Mouse (Mus musculus): ENCODE measurements around the gene Sept9. TPM values are rescaled to one million over a fixed set of nuclear protein-coding genes. Genes with fewer than 3 reads are reported as not detected.

Gene Sept9
- polyA plus RNA-seq, 1 experiment from 2014 or later: 34.5 TPM

DNA sequence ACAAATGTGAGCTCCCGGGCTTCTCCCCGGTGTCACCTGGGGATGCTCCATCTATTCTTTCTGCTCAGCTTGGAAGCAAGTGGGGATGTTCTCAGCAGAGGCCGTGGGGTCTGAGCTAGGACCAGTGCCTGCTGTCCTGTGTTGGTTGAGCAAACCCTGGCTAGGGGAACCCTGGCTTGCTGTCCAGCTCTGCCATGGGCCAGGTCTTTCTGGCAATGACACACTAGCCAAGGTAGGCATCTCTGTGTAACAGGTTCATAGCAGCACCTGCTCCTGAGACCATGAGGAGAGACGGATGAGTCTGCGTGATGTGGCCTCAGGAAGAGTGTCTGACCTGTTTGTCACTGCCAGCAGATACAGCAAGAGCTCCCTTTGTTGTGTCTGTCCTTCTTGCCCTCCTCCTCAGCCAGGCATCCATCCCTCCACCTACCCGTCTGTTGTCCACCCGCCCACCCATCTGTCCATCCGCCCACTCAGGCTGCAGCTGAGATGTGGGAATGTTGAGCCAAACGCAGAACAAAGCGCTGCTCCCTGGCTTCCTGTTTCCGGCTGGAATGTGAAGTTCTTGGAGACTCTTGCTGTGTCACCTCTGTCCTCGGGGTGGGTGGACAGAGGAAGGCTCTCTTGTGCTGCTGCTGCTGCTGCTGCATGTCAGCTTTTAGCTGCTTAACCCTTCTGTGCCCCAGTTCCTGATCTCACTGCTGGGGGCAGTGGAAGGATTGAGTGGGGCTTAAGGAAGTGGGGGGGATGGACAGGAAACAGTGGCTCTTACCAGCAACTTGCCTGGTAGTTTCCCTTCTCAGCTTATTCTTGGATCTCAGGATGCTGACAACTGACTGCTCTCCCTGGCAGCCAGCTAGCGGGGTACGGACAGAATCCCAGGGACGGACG, 117.2 kb downstream of the Sept9 start:
- no peaks in the 10 kb centered on the region for H3K9me3 ChIP-seq (ENCODE audit: low read length)
- H3K27ac ChIP-seq (ENCODE audit: low read depth): peak overlapping the region; percentile 92
- H3K4me3 ChIP-seq (ENCODE audit: low read depth, low read length): peak overlapping the region; percentile 17; the same call in 1 of the 2 replicates
- H3K4me2 ChIP-seq (ENCODE audit: low read depth, low read length): peak overlapping the region; percentile 65
- H3K36me3 ChIP-seq (replicated peaks; ENCODE audit: insufficient read depth, low read length): no peaks in the 10 kb centered on the region
- WGBS (ENCODE audit: insufficient replicate concordance): 47% methylated on average over 16 of the region's 16 CpGs
- peaks cover 63% of the 10 kb centered on the region for H3K4me1 ChIP-seq (ENCODE audit: insufficient read depth)
- ATAC-seq: peak; percentile 14; the same call in 1 of the 2 replicates
- peak overlapping the region; percentile 48 for H3K9ac ChIP-seq (replicated peaks)
- H3K27me3 ChIP-seq (ENCODE audit: insufficient read depth, low read length): no peaks in the 10 kb centered on the region
- TF ChIP-seq EP300 (IDR thresholded peaks at IDR 0.05; ENCODE audit: low read depth) (no peak), CTCF (IDR thresholded peaks at IDR 0.05; ENCODE audit: low read depth) (0 out of 2 replicates have a peak, but pooled peaks have one; percentile 13)
- no peak for DNase-seq

DNA sequence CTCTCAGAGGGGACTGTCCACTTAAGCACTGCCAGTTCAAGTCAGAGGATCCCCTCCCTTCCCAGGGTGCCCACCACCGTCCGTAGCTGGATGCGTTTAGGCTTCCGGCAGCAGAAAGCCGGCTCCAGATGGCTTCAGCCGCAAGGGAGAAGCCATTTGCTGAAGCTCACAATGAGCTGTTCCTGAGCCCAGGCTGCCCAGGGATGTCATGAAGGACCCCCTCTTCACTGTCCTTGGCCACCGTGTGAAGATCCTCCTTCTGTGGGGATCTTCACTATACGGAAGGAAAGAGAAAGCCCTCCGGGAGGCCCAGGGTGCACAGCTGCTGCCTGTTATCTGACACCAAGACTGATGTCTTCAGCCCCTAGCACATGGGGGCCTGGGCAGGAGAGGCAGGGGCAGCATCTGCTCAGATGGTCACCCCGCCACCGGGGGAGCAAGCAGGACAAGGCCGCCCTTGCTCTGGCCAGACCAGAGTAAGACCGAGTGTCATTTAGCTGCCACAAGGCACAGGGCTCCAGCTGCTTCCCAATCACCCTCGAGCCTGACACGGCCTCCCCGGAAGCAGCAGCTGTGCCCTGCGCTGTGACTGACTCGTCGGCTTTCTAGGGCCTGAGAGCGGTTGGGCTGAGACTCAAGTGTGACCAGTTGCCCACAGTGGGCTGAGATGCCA, 118.1 kb downstream of the Sept9 start:
- H3K27me3 ChIP-seq (ENCODE audit: insufficient read depth, low read length): no peaks in the 10 kb centered on the region
- H3K4me3 ChIP-seq (ENCODE audit: low read depth, low read length): peak overlapping the region; percentile 17
- no peaks in the 10 kb centered on the region for H3K36me3 ChIP-seq (replicated peaks; ENCODE audit: insufficient read depth, low read length)
- H3K27ac ChIP-seq (ENCODE audit: low read depth): peak overlapping the region; percentile 92
- no peaks in the 10 kb centered on the region for H3K9me3 ChIP-seq (ENCODE audit: low read length)
- peak overlapping the region; percentile 48 for H3K9ac ChIP-seq (replicated peaks)
- peak overlapping the region; percentile 65 for H3K4me2 ChIP-seq (ENCODE audit: low read depth, low read length)
- H3K4me1 ChIP-seq (ENCODE audit: insufficient read depth): peaks cover 66% of the 10 kb centered on the region
- TF ChIP-seq EP300 (IDR thresholded peaks at IDR 0.05; ENCODE audit: low read depth): no peak
- 20% methylated on average over 20 of the region's 20 CpGs for WGBS (ENCODE audit: insufficient replicate concordance)
- ATAC-seq (0 out of 2 replicates have a peak, but pooled peaks have one; percentile 6), DNase-seq (peak; percentile 56)

GRCm38 (mm10) chr11:117318202-117318601, 118.7 kb downstream of the Sept9 start:
- H3K27me3 ChIP-seq (ENCODE audit: insufficient read depth, low read length): no peaks in the 10 kb centered on the region
- WGBS (ENCODE audit: insufficient replicate concordance): 49% methylated on average over 3 of the region's 3 CpGs
- H3K4me1 ChIP-seq (ENCODE audit: insufficient read depth): peaks cover 72% of the 10 kb centered on the region
- 0 out of 2 replicates have a peak overlapping the region, but pooled peaks have one; percentile 65 for H3K4me2 ChIP-seq (ENCODE audit: low read depth, low read length)
- ATAC-seq (no peak), DNase-seq (no peak)
- H3K4me3 ChIP-seq (ENCODE audit: low read depth, low read length): no peak overlapping the region
- TF ChIP-seq CTCF (IDR thresholded peaks at IDR 0.05; ENCODE audit: low read depth) (peak; percentile 34), EP300 (IDR thresholded peaks at IDR 0.05; ENCODE audit: low read depth) (no peak)
- no peak overlapping the region for H3K9ac ChIP-seq (replicated peaks)
- H3K27ac ChIP-seq (ENCODE audit: low read depth): peak overlapping the region; percentile 92
- H3K36me3 ChIP-seq (replicated peaks; ENCODE audit: insufficient read depth, low read length): no peaks in the 10 kb centered on the region
- H3K9me3 ChIP-seq (ENCODE audit: low read length): no peaks in the 10 kb centered on the region

- no peaks in the 10 kb centered on the region for H3K9me3 ChIP-seq (ENCODE audit: low read length)
- 0 out of 2 replicates have a peak overlapping the region, but pooled peaks have one; percentile 9 for H3K4me2 ChIP-seq (ENCODE audit: low read depth, low read length)
- peaks cover 80% of the 10 kb centered on the region for H3K4me1 ChIP-seq (ENCODE audit: insufficient read depth)
- TF ChIP-seq CTCF (IDR thresholded peaks at IDR 0.05; ENCODE audit: low read depth) (no peak), EP300 (IDR thresholded peaks at IDR 0.05; ENCODE audit: low read depth) (no peak)
- H3K9ac ChIP-seq (replicated peaks): no peak overlapping the region
- ATAC-seq (peak; percentile 52), DNase-seq (peak; percentile 53)
- no peaks in the 10 kb centered on the region; the same call in 1 of the 2 replicates for H3K36me3 ChIP-seq (replicated peaks; ENCODE audit: insufficient read depth, low read length)
- H3K27ac ChIP-seq (ENCODE audit: low read depth): peak overlapping the region; percentile 92
- no peak overlapping the region for H3K4me3 ChIP-seq (ENCODE audit: low read depth, low read length)
- WGBS (ENCODE audit: insufficient replicate concordance): 33% methylated on average over 12 of the region's 12 CpGs
- H3K27me3 ChIP-seq (ENCODE audit: insufficient read depth, low read length): no peaks in the 10 kb centered on the region
These were observed 119.5 kb downstream of the Sept9 start for GRCm38 (mm10) chr11:117318731-117319542.

DNA sequence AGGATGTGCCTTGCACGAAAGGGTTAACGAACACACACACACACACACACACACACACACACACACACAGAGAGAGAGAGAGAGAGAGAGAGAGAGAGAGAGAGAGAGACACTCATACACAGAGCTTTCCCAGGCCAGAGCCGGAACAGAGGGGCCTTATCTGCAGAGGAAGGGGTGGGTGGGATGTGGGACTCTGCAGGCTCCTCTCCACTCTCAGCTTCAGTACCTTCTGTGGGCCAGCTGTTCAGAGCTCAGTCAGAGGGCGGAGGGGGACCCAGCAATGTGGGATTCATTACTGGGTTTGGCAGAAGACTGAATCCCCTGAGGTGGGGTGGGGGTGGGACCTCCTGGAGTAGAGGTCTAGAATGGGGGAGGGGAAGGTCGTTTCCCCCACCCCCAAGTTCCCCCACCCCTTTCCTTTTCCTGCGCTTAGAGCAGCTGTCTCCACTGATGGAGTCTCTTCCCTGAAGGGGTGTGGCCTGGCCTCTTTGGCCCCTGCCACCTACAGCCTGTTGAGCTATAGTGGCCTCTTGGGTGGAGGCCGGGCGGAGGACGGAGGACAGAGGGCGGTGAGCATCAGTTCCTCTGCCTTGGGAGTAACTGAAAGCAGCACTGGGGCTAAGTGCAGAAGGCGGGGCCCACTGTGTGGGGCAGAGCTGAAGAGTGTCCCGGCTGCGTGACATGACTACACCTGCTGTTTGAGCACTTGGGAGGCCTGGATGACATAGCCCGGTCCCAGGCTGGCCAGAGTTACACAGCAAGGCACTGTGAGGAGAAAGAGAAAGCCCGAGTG, 120.3 kb downstream of the Sept9 start:
- 25% methylated on average over 14 of the region's 15 CpGs for WGBS (ENCODE audit: insufficient replicate concordance)
- peak overlapping the region; percentile 48 for H3K4me2 ChIP-seq (ENCODE audit: low read depth, low read length)
- peak overlapping the region; percentile 92 for H3K27ac ChIP-seq (ENCODE audit: low read depth)
- no peaks in the 10 kb centered on the region for H3K27me3 ChIP-seq (ENCODE audit: insufficient read depth, low read length)
- ATAC-seq (peak; percentile 45), DNase-seq (peak; percentile 66)
- TF ChIP-seq CTCF (IDR thresholded peaks at IDR 0.05; ENCODE audit: low read depth): no peak
- no peak for TF ChIP-seq EP300 (IDR thresholded peaks at IDR 0.05; ENCODE audit: low read depth)
- H3K4me1 ChIP-seq (ENCODE audit: insufficient read depth): peaks cover 86% of the 10 kb centered on the region
- H3K9me3 ChIP-seq (ENCODE audit: low read length): no peaks in the 10 kb centered on the region
- H3K36me3 ChIP-seq (replicated peaks; ENCODE audit: insufficient read depth, low read length): no peaks in the 10 kb centered on the region; the same call in 1 of the 2 replicates
- peak overlapping the region; percentile 18; the same call in 1 of the 2 replicates for H3K9ac ChIP-seq (replicated peaks)
- H3K4me3 ChIP-seq (ENCODE audit: low read depth, low read length): no peak overlapping the region
